ENCODE assay signal across 16 mouse cellular contexts in genomic region chr8:72575915-72576314, GRCm38 (mm10).
"Had no signal": no experiment of that assay in that cellular context is flagged by ENCODE, and none has a peak within 500 bp of the region (broad histone marks: within the 10 kb centered on the region; RNA-seq: fewer than 3 reads in every experiment).

No protein-coding gene starts in this region.

- H3K27ac ChIP-seq: neural tube, embryonic 13.5 days; neural tube, embryonic 15.5 days; stomach, embryonic 15.5 days; stomach, postnatal 0 days had no signal

- DNase-seq: retina, postnatal 1 day; right cerebral cortex, adult 18-20 months; right cerebral cortex, postnatal 14 days; right cerebral cortex, postnatal 25 days; right cerebral cortex, postnatal 4 days; spleen, adult 18-20 months; thymus, adult 18-20 months; thymus, adult 2 months; thymus, postnatal 14 days; thymus, postnatal 25 days; thymus, postnatal 36 days; thymus, postnatal 4 days had no signal

- H3K4me3 ChIP-seq: neural tube, embryonic 13.5 days; neural tube, embryonic 15.5 days; stomach, embryonic 15.5 days had no signal
